Mouse (Mus musculus): ENCODE data around the gene Olfr285. TPM values are rescaled to one million over a fixed set of nuclear protein-coding genes. Genes with fewer than 3 reads are reported as not detected.
A peak's percentile ranks its signal among the peaks of the same experiment; 100 is the strongest.

Gene Olfr285
- polyA plus RNA-seq (2012; rRNA removed): not detected in 2 replicates

DNA sequence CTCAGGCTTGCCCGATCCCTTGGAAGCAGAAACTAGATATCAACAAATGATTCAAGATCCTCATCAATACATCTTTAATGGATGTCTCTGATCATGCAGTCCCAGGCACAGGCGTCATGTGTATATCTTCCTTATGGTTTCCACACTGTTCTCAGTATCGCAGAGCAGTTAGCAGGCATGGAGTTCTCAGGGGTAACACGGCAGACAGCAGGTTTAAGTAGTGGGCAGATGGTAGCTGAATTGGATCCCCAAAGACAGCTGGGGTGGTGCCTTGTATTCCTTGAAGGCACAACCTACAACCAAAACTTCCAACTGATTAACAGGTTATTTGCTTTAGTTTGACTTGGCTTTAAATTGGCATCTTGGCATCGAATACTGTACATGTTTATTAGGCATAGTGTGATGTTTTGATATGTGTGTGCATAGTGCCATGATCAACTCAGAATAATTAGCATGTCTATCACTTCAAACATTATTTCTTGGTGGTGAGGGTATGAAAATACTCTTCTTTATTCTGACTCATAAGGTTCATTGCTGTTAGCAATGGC lies at the start of gene Olfr285:
Olfr285 (minus strand) TSS at position 177 of the 548 bp plus-strand sequence.
- H3K4me3 ChIP-seq (ENCODE audit: control insufficient read depth, low read depth, low read length): no peak within 1 kb of the TSS
- H3K4me1 ChIP-seq (ENCODE audit: control insufficient read depth, insufficient read depth, low read length): no peaks in the 10 kb centered on the region
- H3K27me3 ChIP-seq (ENCODE audit: control insufficient read depth, insufficient read depth, low read length): no peaks in the 10 kb centered on the region
- no peaks in the 10 kb centered on the region for H3K36me3 ChIP-seq (ENCODE audit: control insufficient read depth, insufficient read depth, low read length)
- no peak for TF ChIP-seq POLR2A (IDR thresholded peaks at IDR 0.05; ENCODE audit: control insufficient read depth, low read depth, low read length)
- TF ChIP-seq CTCF (IDR thresholded peaks at IDR 0.05; ENCODE audit: control insufficient read depth, insufficient read depth, insufficient replicate concordance, low read depth, low read length): no peak
- no peak within 1 kb of the TSS for H3K27ac ChIP-seq (ENCODE audit: control insufficient read depth, insufficient read depth, low read depth, low read length)

DNA sequence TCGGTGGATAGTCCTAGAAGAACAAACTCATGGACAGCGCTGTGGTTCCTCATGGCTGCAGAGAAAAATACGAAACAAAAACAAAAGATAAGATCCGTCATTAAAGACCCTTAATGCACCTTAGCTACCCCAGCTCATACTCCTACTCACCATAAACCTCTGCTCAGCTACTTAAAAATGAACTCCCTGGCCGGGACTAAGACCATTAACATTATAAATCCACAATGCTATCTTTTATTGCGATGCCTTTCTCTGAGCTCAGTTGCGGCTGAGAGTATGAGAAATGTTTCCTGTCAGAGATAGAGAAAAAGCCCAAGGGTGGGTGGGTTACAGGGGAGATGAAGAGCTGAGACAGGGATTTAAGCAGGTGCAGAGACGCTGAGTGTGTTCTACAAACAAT lies 23.7 kb upstream of the Olfr285 start, which contains the start of gene Olfr284:
Olfr284 (minus strand) TSS at position 101 of the 400 bp plus-strand sequence.
- H3K27me3 ChIP-seq (ENCODE audit: control insufficient read depth, insufficient read depth, low read length): no peaks in the 10 kb centered on the region
- H3K4me1 ChIP-seq (ENCODE audit: control insufficient read depth, insufficient read depth, low read length): peaks cover 3% of the 10 kb centered on the region
- TF ChIP-seq POLR2A (IDR thresholded peaks at IDR 0.05; ENCODE audit: control insufficient read depth, low read depth, low read length) (no peak), CTCF (IDR thresholded peaks at IDR 0.05; ENCODE audit: control insufficient read depth, insufficient read depth, insufficient replicate concordance, low read depth, low read length) (no peak)
- H3K4me3 ChIP-seq (ENCODE audit: control insufficient read depth, low read depth, low read length): no peak within 1 kb of the TSS
- no peak within 1 kb of the TSS for H3K27ac ChIP-seq (ENCODE audit: control insufficient read depth, insufficient read depth, low read depth, low read length)
- H3K36me3 ChIP-seq (ENCODE audit: control insufficient read depth, insufficient read depth, low read length): no peaks in the 10 kb centered on the region

DNA sequence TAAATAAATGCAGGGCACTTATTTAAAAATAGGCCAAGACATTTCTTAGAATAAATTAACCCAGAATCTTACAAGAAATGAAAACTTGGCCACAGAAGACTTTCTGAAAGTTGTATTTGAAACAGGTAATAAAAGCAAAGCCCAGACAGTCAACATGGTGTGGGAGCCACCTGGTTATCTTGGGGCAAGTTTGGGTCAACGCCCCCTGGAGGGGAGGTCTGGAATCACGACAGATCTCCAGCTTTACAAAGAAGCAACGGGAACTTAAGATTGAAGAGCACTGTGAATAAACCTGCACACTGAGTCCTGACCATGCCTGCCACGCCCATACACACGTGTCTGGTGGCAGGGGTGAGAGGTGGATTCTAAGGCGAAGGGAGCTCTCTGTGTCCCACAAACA lies 1.4 kb downstream of the Olfr285 start:
- Histone ChIP-seq H3K4me3 (ENCODE audit: control insufficient read depth, low read depth, low read length) (no peak overlapping the region), H3K27me3 (ENCODE audit: control insufficient read depth, insufficient read depth, low read length) (no peaks in the 10 kb centered on the region), H3K36me3 (ENCODE audit: control insufficient read depth, insufficient read depth, low read length) (no peaks in the 10 kb centered on the region), H3K27ac (ENCODE audit: control insufficient read depth, insufficient read depth, low read depth, low read length) (no peak overlapping the region), H3K4me1 (ENCODE audit: control insufficient read depth, insufficient read depth, low read length) (no peaks in the 10 kb centered on the region)
- TF ChIP-seq CTCF (IDR thresholded peaks at IDR 0.05; ENCODE audit: control insufficient read depth, insufficient read depth, insufficient replicate concordance, low read depth, low read length) (no peak), POLR2A (IDR thresholded peaks at IDR 0.05; ENCODE audit: control insufficient read depth, low read depth, low read length) (no peak)

DNA sequence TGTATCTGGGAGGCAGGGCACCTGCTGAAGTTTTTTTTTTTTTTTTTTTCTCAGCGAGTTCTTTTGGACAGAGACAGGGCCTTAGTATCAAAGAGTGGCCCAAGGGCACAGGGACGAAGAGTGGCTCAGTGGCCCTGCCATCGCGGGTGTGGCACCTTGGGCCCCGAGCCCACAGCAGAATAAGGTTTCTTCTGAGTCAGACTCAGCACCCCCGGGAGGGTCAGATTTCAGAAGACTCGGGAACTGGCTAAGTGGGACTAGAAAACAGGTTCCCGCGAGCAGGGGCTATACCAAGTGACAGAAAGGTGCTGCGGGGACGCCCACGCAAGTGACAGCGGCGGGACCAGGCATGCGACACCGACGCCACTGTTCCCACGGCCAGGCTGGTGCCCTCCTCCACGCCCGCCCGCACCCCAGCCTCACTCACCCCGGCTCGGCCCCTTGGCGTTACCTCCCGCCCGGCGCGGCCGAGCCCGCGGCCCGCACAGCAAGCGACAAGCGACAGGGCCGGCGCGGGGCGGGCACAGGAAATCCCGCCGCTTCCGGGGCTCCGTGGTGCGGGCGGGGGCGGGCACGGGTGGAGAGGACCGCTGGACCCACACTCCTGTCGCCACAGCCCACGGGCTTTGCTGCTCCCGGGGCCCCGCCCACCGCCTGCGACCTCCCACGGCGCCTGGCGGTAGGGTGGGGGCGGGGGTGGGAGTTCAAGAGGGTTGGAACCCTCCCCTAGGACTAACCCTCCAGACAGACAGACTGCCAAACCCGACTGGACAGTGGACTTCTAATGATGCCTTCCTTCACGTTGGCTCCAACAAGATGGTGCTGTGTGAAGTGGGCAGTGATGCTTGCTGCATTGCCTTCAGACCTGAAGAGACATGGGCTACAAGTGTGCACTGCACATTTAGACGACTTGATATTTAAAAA lies 21.3 kb downstream of the Olfr285 start, which contains the start of gene Zfp641:
Zfp641 (minus strand) TSS at position 534 of the 924 bp plus-strand sequence.
- TF ChIP-seq POLR2A (IDR thresholded peaks at IDR 0.05; ENCODE audit: control insufficient read depth, low read depth, low read length) (no peak), CTCF (IDR thresholded peaks at IDR 0.05; ENCODE audit: control insufficient read depth, insufficient read depth, insufficient replicate concordance, low read depth, low read length) (no peak)

DNA sequence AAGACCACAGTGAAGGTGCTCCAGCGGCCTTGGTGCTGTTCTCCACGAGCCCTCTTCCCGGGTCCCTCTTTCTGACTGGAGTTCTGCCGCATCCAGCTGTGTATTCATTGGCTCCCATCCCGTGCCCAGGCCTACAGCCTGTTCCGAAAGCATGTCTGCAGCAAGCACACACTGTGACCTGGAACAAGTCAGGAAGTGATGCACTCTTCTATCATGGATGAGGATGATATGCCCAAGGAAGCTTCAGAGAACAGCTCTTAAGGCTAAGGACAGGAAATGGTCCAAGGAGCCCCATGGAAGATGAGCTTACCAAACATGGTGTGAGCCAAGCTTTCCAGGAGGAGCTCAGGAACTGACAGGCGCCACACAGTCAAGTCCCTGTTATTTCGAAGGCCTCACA lies 23.5 kb downstream of the Olfr285 start:
- no peaks in the 10 kb centered on the region for H3K27me3 ChIP-seq (ENCODE audit: control insufficient read depth, insufficient read depth, low read length)
- H3K4me3 ChIP-seq (ENCODE audit: control insufficient read depth, low read depth, low read length): no peak overlapping the region
- peaks cover 5% of the 10 kb centered on the region for H3K4me1 ChIP-seq (ENCODE audit: control insufficient read depth, insufficient read depth, low read length)
- no peaks in the 10 kb centered on the region for H3K36me3 ChIP-seq (ENCODE audit: control insufficient read depth, insufficient read depth, low read length)
- H3K27ac ChIP-seq (ENCODE audit: control insufficient read depth, insufficient read depth, low read depth, low read length): no peak overlapping the region
- TF ChIP-seq POLR2A (IDR thresholded peaks at IDR 0.05; ENCODE audit: control insufficient read depth, low read depth, low read length) (no peak), CTCF (IDR thresholded peaks at IDR 0.05; ENCODE audit: control insufficient read depth, insufficient read depth, insufficient replicate concordance, low read depth, low read length) (no peak)

More for the DNA sequence above, 21.3 kb downstream of the Olfr285 start, which contains the start of gene Zfp641:
- Histone ChIP-seq H3K27me3 (ENCODE audit: control insufficient read depth, insufficient read depth, low read length) (no peaks in the 10 kb centered on the region), H3K27ac (ENCODE audit: control insufficient read depth, insufficient read depth, low read depth, low read length) (no peak within 1 kb of the TSS), H3K4me3 (ENCODE audit: control insufficient read depth, low read depth, low read length) (peak within 1 kb of the TSS; percentile 75), H3K4me1 (ENCODE audit: control insufficient read depth, insufficient read depth, low read length) (peaks cover 5% of the 10 kb centered on the region), H3K36me3 (ENCODE audit: control insufficient read depth, insufficient read depth, low read length) (no peaks in the 10 kb centered on the region)

DNA sequence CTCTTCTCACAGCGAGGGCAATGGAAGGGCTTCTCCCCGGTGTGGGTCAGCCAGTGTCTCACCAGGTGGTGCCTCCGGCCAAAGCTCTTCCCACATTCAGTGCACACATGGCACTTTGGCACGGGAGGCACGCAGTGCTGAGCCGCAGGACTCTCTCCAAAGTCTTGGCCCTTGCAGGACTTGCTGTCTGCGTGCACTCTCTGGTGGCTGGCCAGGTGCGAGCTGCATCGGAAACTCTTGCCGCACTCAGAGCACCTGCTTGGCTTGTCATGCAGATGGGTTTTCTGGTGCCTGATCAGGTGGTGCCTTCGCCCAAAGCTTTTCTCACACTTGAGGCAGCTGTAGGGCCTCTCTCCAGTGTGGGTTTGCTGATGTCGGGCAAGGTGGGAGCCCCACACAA lies 28.6 kb downstream of the Olfr285 start:
- H3K4me3 ChIP-seq (ENCODE audit: control insufficient read depth, low read depth, low read length): no peak overlapping the region
- no peak overlapping the region for H3K27ac ChIP-seq (ENCODE audit: control insufficient read depth, insufficient read depth, low read depth, low read length)
- peaks cover 6% of the 10 kb centered on the region; the same call in 1 of the 2 replicates for H3K4me1 ChIP-seq (ENCODE audit: control insufficient read depth, insufficient read depth, low read length)
- TF ChIP-seq CTCF (IDR thresholded peaks at IDR 0.05; ENCODE audit: control insufficient read depth, insufficient read depth, insufficient replicate concordance, low read depth, low read length) (no peak), POLR2A (IDR thresholded peaks at IDR 0.05; ENCODE audit: control insufficient read depth, low read depth, low read length) (no peak)
- H3K27me3 ChIP-seq (ENCODE audit: control insufficient read depth, insufficient read depth, low read length): no peaks in the 10 kb centered on the region
- no peaks in the 10 kb centered on the region for H3K36me3 ChIP-seq (ENCODE audit: control insufficient read depth, insufficient read depth, low read length)

DNA sequence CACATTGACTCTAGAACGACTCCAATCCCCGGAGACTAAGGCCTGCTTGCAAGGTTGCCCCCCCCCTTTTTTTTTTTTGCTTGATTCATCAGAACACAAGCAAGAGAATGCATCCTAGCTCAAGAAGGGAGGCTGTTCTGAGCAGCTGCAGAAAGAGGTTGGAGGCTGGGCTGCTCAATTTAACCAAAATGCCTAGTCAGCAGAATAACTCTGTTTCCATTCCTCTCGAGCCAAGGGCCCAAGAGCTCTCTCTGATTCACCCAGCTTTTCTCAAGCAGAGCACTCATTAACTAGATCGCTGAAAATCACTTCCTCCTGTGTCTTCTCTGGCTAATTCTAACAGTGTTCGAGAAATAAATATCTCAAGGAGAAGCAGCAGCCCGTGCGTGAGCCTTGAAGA lies 30.7 kb downstream of the Olfr285 start:
- peaks cover 6% of the 10 kb centered on the region; the same call in 1 of the 2 replicates for H3K4me1 ChIP-seq (ENCODE audit: control insufficient read depth, insufficient read depth, low read length)
- H3K36me3 ChIP-seq (ENCODE audit: control insufficient read depth, insufficient read depth, low read length): no peaks in the 10 kb centered on the region
- no peaks in the 10 kb centered on the region for H3K27me3 ChIP-seq (ENCODE audit: control insufficient read depth, insufficient read depth, low read length)
- H3K27ac ChIP-seq (ENCODE audit: control insufficient read depth, insufficient read depth, low read depth, low read length): no peak overlapping the region
- no peak overlapping the region for H3K4me3 ChIP-seq (ENCODE audit: control insufficient read depth, low read depth, low read length)
- TF ChIP-seq CTCF (IDR thresholded peaks at IDR 0.05; ENCODE audit: control insufficient read depth, insufficient read depth, insufficient replicate concordance, low read depth, low read length) (no peak), POLR2A (IDR thresholded peaks at IDR 0.05; ENCODE audit: control insufficient read depth, low read depth, low read length) (no peak)

Other genes starting within 250 kb of the Olfr285 start
- 117 and 124 TPM in 2 replicates for gene Pfkm, start 224.8 kb downstream of the Olfr285 start, polyA plus RNA-seq (2012; rRNA removed)
- 24.8 and 27.3 TPM in 2 replicates for gene Senp1, start 223.6 kb downstream of the Olfr285 start, polyA plus RNA-seq (2012; rRNA removed)
- gene Asb8, start 151.7 kb downstream of the Olfr285 start, polyA plus RNA-seq (2012; rRNA removed): 131 and 132 TPM in 2 replicates
- gene Ccdc184, start 150.2 kb downstream of the Olfr285 start, polyA plus RNA-seq (2012; rRNA removed): 28.1 and 31.3 TPM in 2 replicates
- gene Olfr288, start 121.8 kb downstream of the Olfr285 start, polyA plus RNA-seq (2012; rRNA removed): not detected in 2 replicates
- not detected in 2 replicates for gene Gm44579, start 96.4 kb downstream of the Olfr285 start, polyA plus RNA-seq (2012; rRNA removed)
- gene Olfr287, start 96.3 kb downstream of the Olfr285 start, polyA plus RNA-seq (2012; rRNA removed): not detected in 2 replicates
- not detected in 2 replicates for gene Olfr286, start 82.9 kb downstream of the Olfr285 start, polyA plus RNA-seq (2012; rRNA removed)
- gene H1fnt, start 60.1 kb downstream of the Olfr285 start, polyA plus RNA-seq (2012; rRNA removed): 627 and 718 TPM in 2 replicates
- gene Zfp641, start 21.2 kb downstream of the Olfr285 start, polyA plus RNA-seq (2012; rRNA removed): 0.65 and 0.81 TPM in 2 replicates
- gene Olfr284, start 23.6 kb upstream of the Olfr285 start, polyA plus RNA-seq (2012; rRNA removed): not detected in 2 replicates
- not detected in 2 replicates for gene Olfr283, start 63.6 kb upstream of the Olfr285 start, polyA plus RNA-seq (2012; rRNA removed)
- 0.11 TPM in 1 of 2 replicates, not detected in the other for gene Olfr282, start 113.9 kb upstream of the Olfr285 start, polyA plus RNA-seq (2012; rRNA removed)
- gene Olfr281, start 135.2 kb upstream of the Olfr285 start, polyA plus RNA-seq (2012; rRNA removed): not detected in 2 replicates
- gene OR5BS1P, start 152.5 kb upstream of the Olfr285 start, polyA plus RNA-seq (2012; rRNA removed): not detected in 2 replicates
- gene Lalba, start 165.4 kb upstream of the Olfr285 start, polyA plus RNA-seq (2012; rRNA removed): not detected in 2 replicates
- gene Olfr279, start 175.0 kb upstream of the Olfr285 start, polyA plus RNA-seq (2012; rRNA removed): 0.48 and 1.1 TPM in 2 replicates
- 19.8 and 20.1 TPM in 2 replicates for gene Kansl2, start 216.9 kb upstream of the Olfr285 start, polyA plus RNA-seq (2012; rRNA removed)

Measured in testis, adult 2 months (tissue).